Mouse (Mus musculus): Measurements from ENCODE around the gene Pi16. TPM values are rescaled to one million over a fixed set of nuclear protein-coding genes. Genes with fewer than 3 reads are reported as not detected.
A peak's percentile ranks its signal among the peaks of the same experiment; 100 is the strongest.

Gene Pi16
- polyA plus RNA-seq, 1 experiment, result 0.55 TPM

DNA sequence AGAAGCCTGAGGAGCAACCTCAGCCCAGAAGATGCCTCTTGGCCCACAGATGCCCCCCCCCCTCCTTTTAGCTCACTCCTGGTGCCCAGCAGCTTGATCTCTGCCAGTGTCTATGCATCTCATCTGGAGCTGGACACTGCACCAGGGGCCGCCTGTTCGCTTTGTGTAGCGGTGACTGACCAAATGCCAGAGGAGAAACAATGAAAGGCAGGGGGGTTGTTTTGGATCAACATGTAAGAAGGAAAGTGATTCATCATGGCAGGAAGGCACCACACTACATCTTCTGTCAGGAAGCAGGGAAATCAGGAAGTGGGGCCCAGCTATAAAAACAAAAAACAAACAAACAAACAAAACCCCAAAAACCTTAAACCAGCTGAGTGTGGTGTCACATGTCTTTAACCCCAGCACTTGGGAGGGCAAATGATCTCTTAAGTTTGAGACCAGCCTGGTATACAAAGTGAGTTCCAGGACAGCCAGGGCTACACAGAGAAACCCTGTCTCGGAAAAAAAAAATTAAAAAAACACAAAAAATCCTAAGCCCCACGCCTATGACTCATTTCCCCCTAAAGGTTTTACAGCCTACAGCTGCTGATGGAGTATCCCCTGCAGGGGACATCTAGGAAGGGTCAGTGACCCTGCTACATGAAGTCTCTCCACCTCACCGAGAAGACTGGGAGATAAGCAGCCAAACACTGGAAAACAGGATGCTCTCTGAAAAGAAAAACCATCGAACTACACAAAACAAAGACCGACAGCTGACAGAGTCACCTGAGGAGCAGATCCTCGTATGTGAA, 1.6 kb upstream of the Pi16 start:
- no peak overlapping the region for H3K4me3 ChIP-seq (ENCODE audit: insufficient read depth, poor library complexity, severe bottlenecking)
- no peaks in the 10 kb centered on the region for H3K27me3 ChIP-seq (ENCODE audit: control insufficient read depth, insufficient read depth, insufficient read length)
- H3ac ChIP-seq (ENCODE audit: control insufficient read depth, insufficient read length, low read depth), result peak overlapping the region; percentile 59
- H3K36me3 ChIP-seq (ENCODE audit: control insufficient read depth, insufficient read depth), result no peaks in the 10 kb centered on the region
- no peak for TF ChIP-seq USF1 (IDR thresholded peaks at IDR 0.05; ENCODE audit: low read depth)
- TF ChIP-seq CTCF (IDR thresholded peaks at IDR 0.05; ENCODE audit: control insufficient read depth, insufficient read depth, insufficient read length), result no peak
- TF ChIP-seq MAX (IDR thresholded peaks at IDR 0.05), result peak; percentile 8
- TF ChIP-seq CEBPB (IDR thresholded peaks at IDR 0.05; ENCODE audit: low read depth), result no peak
- no peak for TF ChIP-seq FOSL1 (IDR thresholded peaks at IDR 0.05; ENCODE audit: insufficient read depth, low read length, poor library complexity, severe bottlenecking)
- peak; percentile 66 for TF ChIP-seq MYOD1 (IDR thresholded peaks at IDR 0.05; ENCODE audit: control insufficient read depth, insufficient read length, low read depth)
- no peaks in the 10 kb centered on the region for H3K79me3 ChIP-seq (ENCODE audit: low read depth)
- no peaks in the 10 kb centered on the region for H3K79me2 ChIP-seq (ENCODE audit: control insufficient read depth, insufficient read depth)

- Histone ChIP-seq H3K4me3 (ENCODE audit: insufficient read depth, poor library complexity, severe bottlenecking) (no peak overlapping the region), H3K79me3 (ENCODE audit: low read depth) (no peaks in the 10 kb centered on the region), H3K27me3 (ENCODE audit: control insufficient read depth, insufficient read depth, insufficient read length) (no peaks in the 10 kb centered on the region), H3ac (ENCODE audit: control insufficient read depth, insufficient read length, low read depth) (no peak overlapping the region), H3K79me2 (ENCODE audit: control insufficient read depth, insufficient read depth) (no peaks in the 10 kb centered on the region), H3K36me3 (ENCODE audit: control insufficient read depth, insufficient read depth) (no peaks in the 10 kb centered on the region)
- TF ChIP-seq USF1 (IDR thresholded peaks at IDR 0.05; ENCODE audit: low read depth) (no peak), CTCF (IDR thresholded peaks at IDR 0.05; ENCODE audit: control insufficient read depth, insufficient read depth, insufficient read length) (no peak), MAX (IDR thresholded peaks at IDR 0.05) (no peak), MYOG (IDR thresholded peaks at IDR 0.05; ENCODE audit: control insufficient read depth, extremely low read depth, insufficient read length) (no peak), FOSL1 (IDR thresholded peaks at IDR 0.05; ENCODE audit: insufficient read depth, low read length, poor library complexity, severe bottlenecking) (no peak), MYOD1 (IDR thresholded peaks at IDR 0.05; ENCODE audit: control insufficient read depth, insufficient read length, low read depth) (no peak), CEBPB (IDR thresholded peaks at IDR 0.05; ENCODE audit: low read depth) (no peak)
Observed at GRCm38 (mm10) chr17:29316891-29317290, 589 bp upstream of the Pi16 start.

GRCm38 (mm10) chr17:29318731-29319250, 1.3 kb downstream of the Pi16 start:
- Histone ChIP-seq H3K36me3 (ENCODE audit: control insufficient read depth, insufficient read depth) (no peaks in the 10 kb centered on the region), H3K79me2 (ENCODE audit: control insufficient read depth, insufficient read depth) (no peaks in the 10 kb centered on the region), H3K27me3 (ENCODE audit: control insufficient read depth, insufficient read depth, insufficient read length) (no peaks in the 10 kb centered on the region), H3K79me3 (ENCODE audit: low read depth) (no peaks in the 10 kb centered on the region), H3K4me3 (ENCODE audit: insufficient read depth, poor library complexity, severe bottlenecking) (no peak overlapping the region), H3ac (ENCODE audit: control insufficient read depth, insufficient read length, low read depth) (no peak overlapping the region)
- no peak for TF ChIP-seq MAX (IDR thresholded peaks at IDR 0.05)
- no peak for TF ChIP-seq MYOG (IDR thresholded peaks at IDR 0.05; ENCODE audit: control insufficient read depth, extremely low read depth, insufficient read length)
- TF ChIP-seq USF1 (IDR thresholded peaks at IDR 0.05; ENCODE audit: low read depth), result no peak
- TF ChIP-seq MYOD1 (IDR thresholded peaks at IDR 0.05; ENCODE audit: control insufficient read depth, insufficient read length, low read depth), result no peak
- TF ChIP-seq FOSL1 (IDR thresholded peaks at IDR 0.05; ENCODE audit: insufficient read depth, low read length, poor library complexity, severe bottlenecking), result no peak
- no peak for TF ChIP-seq CEBPB (IDR thresholded peaks at IDR 0.05; ENCODE audit: low read depth)
- TF ChIP-seq CTCF (IDR thresholded peaks at IDR 0.05; ENCODE audit: control insufficient read depth, insufficient read depth, insufficient read length), result no peak

DNA sequence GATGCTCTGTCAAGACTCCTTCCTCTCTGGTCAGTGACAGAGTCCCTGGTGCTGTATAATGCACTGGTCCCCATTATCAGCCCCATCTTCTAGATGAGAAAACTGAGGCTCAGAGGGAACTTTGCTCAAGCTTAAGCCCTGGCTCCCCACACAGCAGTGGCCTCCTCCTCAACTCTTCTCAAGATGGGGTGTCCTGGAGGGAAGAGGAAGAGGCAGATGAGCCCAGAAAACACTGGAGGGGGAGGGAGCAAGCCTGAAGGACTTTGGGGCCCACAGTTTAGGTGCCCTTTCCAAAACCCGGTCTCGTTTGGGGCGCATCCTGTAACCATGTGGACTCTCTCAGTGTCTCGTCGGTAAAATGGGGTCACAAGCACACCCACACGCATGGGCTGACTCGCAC, 2.0 kb downstream of the Pi16 start:
- Histone ChIP-seq H3ac (ENCODE audit: control insufficient read depth, insufficient read length, low read depth) (no peak overlapping the region), H3K79me3 (ENCODE audit: low read depth) (no peaks in the 10 kb centered on the region), H3K36me3 (ENCODE audit: control insufficient read depth, insufficient read depth) (no peaks in the 10 kb centered on the region), H3K79me2 (ENCODE audit: control insufficient read depth, insufficient read depth) (no peaks in the 10 kb centered on the region), H3K27me3 (ENCODE audit: control insufficient read depth, insufficient read depth, insufficient read length) (no peaks in the 10 kb centered on the region), H3K4me3 (ENCODE audit: insufficient read depth, poor library complexity, severe bottlenecking) (no peak overlapping the region)
- TF ChIP-seq MYOG (IDR thresholded peaks at IDR 0.05; ENCODE audit: control insufficient read depth, extremely low read depth, insufficient read length) (no peak), CEBPB (IDR thresholded peaks at IDR 0.05; ENCODE audit: low read depth) (no peak), CTCF (IDR thresholded peaks at IDR 0.05; ENCODE audit: control insufficient read depth, insufficient read depth, insufficient read length) (no peak), MAX (IDR thresholded peaks at IDR 0.05) (no peak), FOSL1 (IDR thresholded peaks at IDR 0.05; ENCODE audit: insufficient read depth, low read length, poor library complexity, severe bottlenecking) (no peak), USF1 (IDR thresholded peaks at IDR 0.05; ENCODE audit: low read depth) (no peak), MYOD1 (IDR thresholded peaks at IDR 0.05; ENCODE audit: control insufficient read depth, insufficient read length, low read depth) (no peak)

GRCm38 (mm10) chr17:29319881-29320639, 2.6 kb downstream of the Pi16 start:
- Histone ChIP-seq H3ac (ENCODE audit: control insufficient read depth, insufficient read length, low read depth) (no peak overlapping the region), H3K36me3 (ENCODE audit: control insufficient read depth, insufficient read depth) (no peaks in the 10 kb centered on the region), H3K79me3 (ENCODE audit: low read depth) (no peaks in the 10 kb centered on the region), H3K27me3 (ENCODE audit: control insufficient read depth, insufficient read depth, insufficient read length) (no peaks in the 10 kb centered on the region), H3K79me2 (ENCODE audit: control insufficient read depth, insufficient read depth) (no peaks in the 10 kb centered on the region), H3K4me3 (ENCODE audit: insufficient read depth, poor library complexity, severe bottlenecking) (no peak overlapping the region)
- TF ChIP-seq CEBPB (IDR thresholded peaks at IDR 0.05; ENCODE audit: low read depth) (no peak), MYOG (IDR thresholded peaks at IDR 0.05; ENCODE audit: control insufficient read depth, extremely low read depth, insufficient read length) (no peak), MYOD1 (IDR thresholded peaks at IDR 0.05; ENCODE audit: control insufficient read depth, insufficient read length, low read depth) (no peak), USF1 (IDR thresholded peaks at IDR 0.05; ENCODE audit: low read depth) (no peak), FOSL1 (IDR thresholded peaks at IDR 0.05; ENCODE audit: insufficient read depth, low read length, poor library complexity, severe bottlenecking) (no peak), CTCF (IDR thresholded peaks at IDR 0.05; ENCODE audit: control insufficient read depth, insufficient read depth, insufficient read length) (no peak), MAX (IDR thresholded peaks at IDR 0.05) (no peak)
